Mouse (Mus musculus): ENCODE data around the gene B3gnt2.

Gene B3gnt2

GRCm38 (mm10) chr11:22860335-22861227 is at the start of gene B3gnt2:
Gene B3gnt2, minus strand, starts transcription at chr11:22860961.
- DNase-seq (ENCODE audit: extremely low read depth, low read depth, low spot score) = no peak

DNA sequence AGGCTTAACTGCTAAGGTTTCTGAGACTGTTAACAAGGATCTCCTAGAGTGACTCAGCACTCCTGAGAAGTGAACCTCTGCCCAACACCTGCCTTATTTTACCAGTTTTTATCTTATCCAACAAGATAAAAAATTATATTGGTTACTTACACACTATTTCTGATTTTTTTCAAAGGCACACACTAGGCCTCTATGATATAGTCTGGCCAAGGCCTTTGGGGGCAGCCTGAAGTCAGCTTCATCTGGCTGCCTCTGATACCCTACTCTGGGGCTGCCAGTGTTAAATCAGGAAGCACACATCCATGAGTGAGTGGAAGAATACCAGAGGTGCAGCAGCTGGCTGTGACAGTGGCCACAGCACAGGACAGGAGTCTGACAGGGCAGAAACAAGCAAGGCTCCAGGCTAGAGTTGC is 45.7 kb upstream of the B3gnt2 start:
- no peak for DNase-seq (ENCODE audit: extremely low read depth, low read depth, low spot score)

GRCm38 (mm10) chr11:22902923-22903322 is 42.2 kb upstream of the B3gnt2 start:
- DNase-seq (ENCODE audit: extremely low read depth, low read depth, low spot score) = no peak

GRCm38 (mm10) chr11:22900041-22900440 is 39.3 kb upstream of the B3gnt2 start:
- no peak for DNase-seq (ENCODE audit: extremely low read depth, low read depth, low spot score)

GRCm38 (mm10) chr11:22897642-22898041 is 36.9 kb upstream of the B3gnt2 start:
- no peak for DNase-seq (ENCODE audit: extremely low read depth, low read depth, low spot score)

DNA sequence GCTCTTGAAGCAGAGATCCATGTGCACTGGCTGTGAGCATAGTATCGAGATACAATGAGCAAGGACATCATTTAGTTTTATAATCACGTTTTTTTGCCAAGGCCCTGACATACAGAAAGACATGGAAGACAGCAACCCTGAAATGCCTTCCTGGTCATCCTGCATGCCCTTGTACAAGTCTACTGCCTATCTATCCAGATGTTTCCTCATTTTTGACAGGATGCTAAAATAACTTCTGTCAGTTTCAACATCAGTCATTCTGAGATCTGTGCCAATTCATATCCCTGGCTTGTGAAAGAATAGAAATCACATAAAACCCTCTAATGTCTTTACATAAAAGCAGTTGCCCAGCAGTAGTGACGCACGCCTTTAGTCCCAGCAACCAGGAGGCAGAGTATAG is 36.4 kb upstream of the B3gnt2 start:
- no peak for DNase-seq (ENCODE audit: extremely low read depth, low read depth, low spot score)

DNA sequence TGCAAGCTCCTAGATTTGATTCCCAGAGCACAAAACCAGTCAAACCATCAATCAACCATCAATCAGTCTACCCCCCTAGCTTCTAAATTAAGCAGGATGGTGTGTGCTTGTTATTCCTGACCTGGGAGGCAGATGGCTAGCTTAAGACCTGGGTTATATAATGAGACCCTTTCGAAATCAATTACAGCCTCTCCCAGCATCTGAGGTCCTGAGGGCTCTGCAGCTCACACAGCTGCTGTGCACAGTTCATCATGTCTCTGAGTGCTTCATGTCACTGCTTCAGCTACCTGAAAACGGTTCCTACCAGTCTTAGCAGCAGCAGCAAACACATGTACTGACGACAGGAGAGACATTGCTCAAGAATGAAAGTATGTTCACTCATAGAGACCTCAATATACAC is 32.3 kb upstream of the B3gnt2 start:
- no peak for DNase-seq (ENCODE audit: extremely low read depth, low read depth, low spot score)

DNA sequence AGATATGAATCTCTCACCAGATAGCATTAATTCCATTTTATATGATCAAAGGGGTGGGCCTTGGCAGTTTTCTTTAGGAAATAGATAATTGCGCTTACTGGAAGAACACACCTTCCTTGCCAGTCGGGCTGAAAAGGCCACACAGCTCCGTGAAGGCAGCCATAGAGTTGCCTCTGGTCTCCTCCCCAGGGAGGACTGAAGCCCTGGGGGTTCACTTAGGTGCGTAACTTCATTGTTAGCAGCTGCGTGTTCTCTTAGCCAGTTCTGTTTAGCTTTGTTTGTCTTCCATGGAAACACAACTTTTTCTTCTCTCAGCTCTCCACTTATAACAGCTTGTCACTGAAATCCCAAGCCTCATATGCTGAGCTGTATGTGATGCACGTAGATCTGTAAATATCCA is 31.7 kb upstream of the B3gnt2 start:
- DNase-seq (ENCODE audit: extremely low read depth, low read depth, low spot score) = no peak

GRCm38 (mm10) chr11:22891876-22892275 is 31.1 kb upstream of the B3gnt2 start:
- DNase-seq (ENCODE audit: extremely low read depth, low read depth, low spot score) = no peak

DNA sequence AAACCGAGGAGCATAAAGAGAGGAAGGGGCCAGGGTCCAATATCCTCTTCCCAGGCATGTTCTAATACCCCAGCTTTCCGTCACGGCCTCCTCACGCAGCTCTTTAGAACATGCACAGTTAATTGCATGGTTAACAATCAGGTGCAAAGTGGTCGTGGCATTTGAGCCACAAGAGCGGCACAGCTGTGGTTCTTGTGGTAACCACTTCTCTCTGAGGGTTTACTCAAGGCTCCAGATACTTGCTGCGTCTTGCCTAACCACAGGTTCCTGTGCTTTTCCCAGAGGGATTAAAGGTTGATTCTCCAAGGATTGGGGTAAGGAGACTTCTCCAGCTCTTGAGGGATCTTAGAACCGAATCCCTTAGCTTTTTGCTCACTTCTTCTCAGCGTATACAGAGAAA is 30.5 kb upstream of the B3gnt2 start:
- no peak for DNase-seq (ENCODE audit: extremely low read depth, low read depth, low spot score)

DNA sequence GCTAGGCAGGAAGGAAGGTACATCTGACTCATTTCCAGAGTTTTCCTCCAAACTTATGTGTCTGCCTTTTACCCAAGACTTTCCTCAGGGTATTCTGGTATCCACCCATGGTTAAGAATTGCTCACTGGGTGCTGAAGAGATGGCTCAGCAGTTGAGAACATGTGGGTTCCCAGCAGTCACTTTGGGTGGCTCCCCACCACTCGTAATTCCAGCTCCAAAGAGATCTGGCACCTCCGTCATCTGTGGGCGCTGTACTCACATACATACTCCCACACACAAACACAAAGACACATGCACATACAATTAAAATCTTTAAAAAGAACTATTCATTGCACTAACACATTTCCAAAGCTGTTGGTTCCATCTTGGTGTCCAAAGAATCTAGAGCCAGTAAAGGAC is 28.5 kb upstream of the B3gnt2 start:
- DNase-seq (ENCODE audit: extremely low read depth, low read depth, low spot score) = no peak

DNA sequence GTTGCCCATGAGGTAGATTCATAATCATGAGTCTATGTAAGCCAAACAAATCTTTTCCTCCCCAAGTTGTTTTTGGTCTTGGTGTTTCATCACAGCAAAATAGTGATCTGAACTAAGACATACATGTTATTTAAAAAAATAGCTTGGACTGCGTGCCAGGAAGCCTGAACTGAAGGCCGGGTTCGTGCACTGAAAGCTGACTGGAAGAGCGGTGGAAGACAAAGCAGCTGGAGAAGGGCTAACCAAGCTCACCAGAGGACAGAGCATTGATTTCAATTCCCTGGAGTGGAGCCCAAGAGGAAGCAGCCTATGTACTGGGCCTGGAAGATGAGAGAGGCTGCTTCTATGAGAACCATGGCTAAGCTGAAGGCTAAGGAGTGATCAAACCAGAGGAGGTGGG is 26.2 kb upstream of the B3gnt2 start:
- no peak for DNase-seq (ENCODE audit: extremely low read depth, low read depth, low spot score)

GRCm38 (mm10) chr11:22885350-22885749 is 24.6 kb upstream of the B3gnt2 start:
- no peak for DNase-seq (ENCODE audit: extremely low read depth, low read depth, low spot score)

DNA sequence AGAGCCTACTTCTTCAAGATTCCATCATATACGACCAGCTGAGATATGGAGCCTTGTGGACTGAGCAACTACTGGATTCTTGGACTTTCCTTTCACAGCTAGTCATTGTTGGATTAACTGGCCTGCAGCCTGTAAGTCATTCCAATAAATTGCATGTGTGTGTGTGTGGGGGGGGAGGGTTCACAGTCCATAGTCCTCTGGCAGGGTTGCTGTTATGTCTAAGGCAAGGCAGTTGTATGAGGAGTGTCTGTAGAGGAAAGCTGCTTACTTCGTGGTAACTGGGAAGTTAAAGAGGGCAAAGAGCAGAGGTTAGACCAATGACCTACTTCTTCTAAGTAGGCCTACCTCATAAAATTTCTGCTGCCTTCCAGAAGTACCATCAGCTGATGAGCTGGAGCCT is 22.9 kb upstream of the B3gnt2 start:
- DNase-seq (ENCODE audit: extremely low read depth, low read depth, low spot score) = no peak

DNA sequence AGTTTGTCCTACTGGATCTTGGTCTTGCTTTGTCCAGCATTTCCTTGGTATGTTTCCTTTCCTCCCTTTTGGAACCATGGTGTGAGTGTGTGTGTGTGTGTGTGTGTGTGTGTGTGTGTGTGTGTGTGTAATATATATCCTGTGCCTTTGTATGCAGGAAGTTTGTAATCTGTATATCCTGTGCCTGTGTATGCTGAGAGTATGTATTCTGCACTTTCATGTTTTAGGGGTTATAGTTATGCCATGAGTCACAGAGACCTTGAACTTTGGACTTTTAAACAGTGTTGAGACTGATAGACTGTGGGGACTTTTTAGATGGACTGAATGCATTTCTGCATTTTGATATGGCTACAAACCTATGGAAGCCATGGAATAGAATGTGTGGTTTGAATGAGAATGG is 22.2 kb upstream of the B3gnt2 start:
- DNase-seq (ENCODE audit: extremely low read depth, low read depth, low spot score) = no peak

- no peak for DNase-seq (ENCODE audit: extremely low read depth, low read depth, low spot score)
Observed at GRCm38 (mm10) chr11:22880383-22881172, 19.8 kb upstream of the B3gnt2 start.

DNA sequence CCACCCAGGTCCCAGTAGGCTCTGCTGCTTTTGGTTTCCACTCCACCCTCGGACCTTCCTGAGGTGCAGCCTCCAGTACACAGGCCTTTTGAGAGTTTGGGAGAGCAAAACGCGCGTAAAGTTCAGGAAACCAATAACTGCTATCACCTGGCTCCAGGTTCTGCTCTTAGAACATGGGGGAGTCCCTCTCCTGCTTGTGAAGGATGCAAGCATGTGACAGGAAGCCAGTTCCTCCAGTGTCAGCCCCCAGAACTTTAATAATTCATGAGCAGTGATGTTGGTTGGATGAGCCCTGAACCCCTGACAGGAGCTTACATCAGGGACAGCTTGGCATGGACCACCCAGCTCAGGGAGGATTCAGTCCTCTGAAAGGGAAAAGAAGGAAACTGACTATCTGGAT is 18.9 kb upstream of the B3gnt2 start:
- no peak for DNase-seq (ENCODE audit: extremely low read depth, low read depth, low spot score)

GRCm38 (mm10) chr11:22876680-22877330 is 16.0 kb upstream of the B3gnt2 start:
- DNase-seq (ENCODE audit: extremely low read depth, low read depth, low spot score) = no peak

GRCm38 (mm10) chr11:22875279-22875678 is 14.5 kb upstream of the B3gnt2 start:
- DNase-seq (ENCODE audit: extremely low read depth, low read depth, low spot score) = no peak

DNA sequence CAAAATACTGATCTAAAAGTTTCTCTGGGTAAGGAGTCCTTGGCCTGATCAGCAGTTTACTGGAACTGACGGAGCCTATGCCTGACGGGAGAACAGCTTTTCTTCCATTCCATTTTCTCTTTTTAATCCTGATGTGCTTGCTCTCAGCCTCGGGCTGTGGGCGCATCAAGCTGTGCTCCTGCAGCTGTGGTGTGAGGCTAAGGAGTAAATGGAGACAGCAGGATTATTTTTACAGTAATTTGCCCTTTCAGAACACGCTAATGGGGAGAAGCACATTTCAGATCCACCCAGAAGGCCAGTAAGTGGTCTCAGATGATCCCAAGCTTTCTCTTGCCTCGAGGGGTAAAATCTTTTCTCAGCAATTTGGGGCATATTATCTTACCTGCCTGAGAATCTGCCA is 14.0 kb upstream of the B3gnt2 start:
- DNase-seq (ENCODE audit: extremely low read depth, low read depth, low spot score) = no peak

- DNase-seq (ENCODE audit: extremely low read depth, low read depth, low spot score) = no peak
Observed at GRCm38 (mm10) chr11:22873383-22873782, 12.6 kb upstream of the B3gnt2 start.

DNA sequence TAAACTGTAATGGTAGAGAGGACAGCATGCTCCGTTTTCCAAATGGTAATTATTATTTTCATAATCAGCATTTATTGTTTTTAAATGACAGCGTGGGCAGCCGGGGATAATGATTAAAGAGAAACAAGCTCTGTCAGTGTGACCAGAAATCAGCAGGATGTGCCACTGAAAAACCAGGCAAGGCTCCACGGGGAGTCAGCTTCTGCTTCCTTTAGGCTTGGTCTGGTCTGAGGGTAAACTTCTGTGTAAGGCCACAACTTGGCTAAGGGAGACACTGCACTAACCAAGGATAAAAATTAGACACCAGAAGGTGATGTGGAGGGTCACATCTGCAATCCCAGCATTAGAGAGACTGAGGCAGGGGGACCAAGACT is 11.5 kb upstream of the B3gnt2 start:
- no peak for DNase-seq (ENCODE audit: extremely low read depth, low read depth, low spot score)

All from fat pad, adult 2 months (tissue).